Mouse (Mus musculus): ENCODE results near the gene Vcam1.

DNA sequence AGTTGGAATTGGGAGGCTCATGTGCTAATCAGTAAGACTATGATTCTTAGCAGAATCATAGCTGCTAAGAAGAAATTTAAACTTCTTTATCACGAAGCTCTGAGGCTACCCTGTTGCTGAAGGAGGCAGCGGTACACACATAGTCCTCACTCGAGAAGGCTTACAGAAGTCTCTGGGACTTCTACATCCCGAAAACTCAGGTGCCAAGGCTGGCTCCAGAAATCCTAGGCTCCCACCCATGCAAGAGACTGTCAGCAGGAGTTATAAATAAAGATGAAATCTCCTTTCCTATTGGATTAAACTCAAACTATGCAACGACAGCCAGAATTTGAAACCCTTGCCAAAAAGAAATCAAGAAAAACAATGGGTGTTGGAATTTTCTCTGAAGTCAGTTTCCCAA lies 42.0 kb upstream of the Vcam1 start:
- TF ChIP-seq CTCF (conservative IDR thresholded peaks at IDR 0.05 in 1 of 2, IDR thresholded peaks at IDR 0.05 in 1 of 2; ENCODE audit: low read depth in 2 of 2, low read length in 2 of 2) (no peak), UBTF (IDR thresholded peaks at IDR 0.05; ENCODE audit: low read depth, low read length) (no peak), CHD2 (IDR thresholded peaks at IDR 0.05; ENCODE audit: low read length) (no peak), POLR2AphosphoS2 (IDR thresholded peaks at IDR 0.05; ENCODE audit: low read depth, low read length) (no peak), KAT2A (IDR thresholded peaks at IDR 0.05; ENCODE audit: insufficient replicate concordance, low read length) (no peak), POLR2A (IDR thresholded peaks at IDR 0.05; ENCODE audit: low read depth, low read length) (no peak), ZNF384 (IDR thresholded peaks at IDR 0.05; ENCODE audit: low read depth, low read length) (no peak), MAX (IDR thresholded peaks at IDR 0.05; ENCODE audit: low read length) (no peak), ZMIZ1 (IDR thresholded peaks at IDR 0.05; ENCODE audit: low read depth, low read length) (no peak), ZC3H11A (IDR thresholded peaks at IDR 0.05; ENCODE audit: low read depth, low read length) (no peak), MAZ (IDR thresholded peaks at IDR 0.05; ENCODE audit: low read depth, low read length) (no peak), MYC (IDR thresholded peaks at IDR 0.05; ENCODE audit: low read depth, low read length) (no peak)
